Mouse (Mus musculus) spleen, adult 2 months (tissue): ENCODE measurements around the gene Dsp.

Source experiments
- CTCF ChIP-seq: fragments of 200-500 bp; IDR thresholded peaks from 2 replicates; pipeline ENCODE4 v1.5.1; 2011; ENCODE audit warnings: mild to moderate bottlenecking, inconsistent platforms; ENCODE audit not compliant: insufficient read depth, insufficient read length, insufficient replicate concordance; ENCODE audit errors: extremely low read depth
- POLR2A ChIP-seq: fragments of 200-500 bp; IDR thresholded peaks from 2 replicates; pipeline ENCODE4 v1.6.1; 2011; ENCODE audit warnings: low read depth, low read length, inconsistent platforms

DNA sequence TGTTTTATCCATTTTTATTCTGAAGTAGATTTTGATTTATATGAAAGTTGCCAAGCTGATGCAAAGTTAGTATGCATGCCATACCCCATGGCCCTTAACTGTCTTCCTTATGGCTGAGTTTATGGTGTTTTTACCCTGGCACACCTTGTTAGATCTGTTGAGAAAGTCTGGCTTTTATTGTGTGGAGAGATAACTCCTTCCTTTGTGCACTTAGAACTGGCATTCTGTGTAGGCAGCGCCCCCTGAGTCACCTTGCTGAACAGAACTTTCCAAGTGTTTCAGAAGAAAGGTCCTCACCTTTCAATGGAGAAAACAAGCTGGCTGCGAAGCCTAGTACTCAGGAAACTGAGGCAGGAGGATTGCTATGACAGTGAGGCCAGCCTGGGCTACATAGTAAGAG, 10.9 kb downstream of the Dsp start:
- TF ChIP-seq CTCF (no peak), POLR2A (no peak)
